Mouse (Mus musculus) hindbrain, postnatal 0 days (tissue): ENCODE measurements around the gene Bpifa5. TPM values are rescaled to one million over a fixed set of nuclear protein-coding genes. Genes with fewer than 3 reads are reported as not detected.

ENCODE experiments used
- ATAC-seq: fragments of 200-750 bp; cut with Nextera tagmentation; 2 replicates; pipeline ENCODE4 v1.8.0; 2017; ENCODE audit warnings: mild to moderate bottlenecking, moderate TSS enrichment, moderate library complexity
- DNase-seq: peaks from one replicate; pipeline ENCODE4 v3.0.0-alpha.2; 2015; ENCODE audit warnings: low spot score
- H3K27ac ChIP-seq: fragments of 300-500 bp; sonication (generic); 2 replicates; pipeline ENCODE4 v1.5.1; 2014; ENCODE audit warnings: mild to moderate bottlenecking
- H3K27me3 ChIP-seq: fragments of 300-500 bp; sonication (generic); 2 replicates; pipeline ENCODE4 v1.6.1; 2014; ENCODE audit warnings: low read length, mixed read lengths; ENCODE audit not compliant: insufficient read depth
- H3K36me3 ChIP-seq: fragments of 300-500 bp; sonication (generic); 2 replicates; pipeline ENCODE4 v1.6.1; 2014; ENCODE audit warnings: low read length, mixed read lengths; ENCODE audit not compliant: insufficient read depth
- H3K4me1 ChIP-seq: fragments of 300-500 bp; sonication (generic); 2 replicates; pipeline ENCODE4 v1.6.1; 2014; ENCODE audit warnings: antibody characterized with exemption, low read length, mixed read lengths; ENCODE audit not compliant: insufficient read depth
- H3K4me2 ChIP-seq: fragments of 300-500 bp; sonication (generic); 2 replicates; pipeline ENCODE4 v1.6.1; 2014; ENCODE audit warnings: low read depth, mild to moderate bottlenecking, low read length, moderate library complexity, mixed read lengths
- H3K4me3 ChIP-seq: fragments of 300-500 bp; sonication (generic); 2 replicates; pipeline ENCODE4 v1.5.1; 2014; ENCODE audit warnings: low read length
- H3K9ac ChIP-seq: fragments of 300-500 bp; sonication (generic); replicated peaks from 2 replicates; pipeline ENCODE4 v1.6.1; 2014; ENCODE audit warnings: mild to moderate bottlenecking, low read length, moderate library complexity, mixed read lengths
- H3K9me3 ChIP-seq: fragments of 300-500 bp; sonication (generic); 2 replicates; pipeline ENCODE4 v1.6.1; 2016; ENCODE audit warnings: low read length, mixed read lengths
- CTCF ChIP-seq: IDR thresholded peaks from 2 replicates; pipeline ENCODE4 v1.5.1; 2016; ENCODE audit warnings: antibody characterized with exemption, control low read depth, low read depth
- WGBS: fragments of 180-500 bp; shearing (Covaris S2); extraction: QIAGEN DNeasy Blood & Tissue Kit; methylation state at CpG from one replicate; pipeline ENCODE4 v1.1.7; 2014; 5-methylcytosine and 5-hydroxymethylcytosine counted together
- polyA plus RNA-seq: library from polyadenylated mRNA; unstranded; fragments of >200 nt; fragmentation: Nextera tagmentation; extraction: Ambion mirVana; gene quantifications from 2 replicates; pipeline ENCODE4 v1.2.1, GENCODE M21; 2015
- total RNA-seq: library from RNA; depleted of rRNA; stranded (reverse); fragments of >200 nt; gene quantifications from 2 replicates; pipeline ENCODE4 v1.2.3, GENCODE M21; 2014; rRNA removed

The Bpifa5 gene
- total RNA-seq (not detected in 2 replicates), polyA plus RNA-seq (0.16 TPM in 1 of 2 replicates, not detected in the other)

- 83% methylated on average over 8 of the region's 8 CpGs for WGBS
Measured at GRCm38 (mm10) chr2:154162307-154162706, at the start of gene Bpifa5. TSS of gene Bpifa5 (plus strand) at chr2:154162607.

GRCm38 (mm10) chr2:154117381-154117780, 45.0 kb upstream of the Bpifa5 start:
- WGBS = 89% methylated on average over 3 of the region's 3 CpGs
- Histone ChIP-seq H3K4me3 (no peak overlapping the region), H3K27ac (no peak overlapping the region), H3K9me3 (no peaks in the 10 kb centered on the region), H3K4me1 (no peaks in the 10 kb centered on the region), H3K4me2 (no peak overlapping the region), H3K27me3 (no peaks in the 10 kb centered on the region), H3K36me3 (no peaks in the 10 kb centered on the region), H3K9ac (no peak overlapping the region)
- no peak for ATAC-seq
- DNase-seq = no peak
- TF ChIP-seq CTCF = no peak

More at GRCm38 (mm10) chr2:154162307-154162706, at the start of gene Bpifa5:
- ATAC-seq = no peak
- H3K27ac ChIP-seq = no peak within 1 kb of the TSS
- no peaks in the 10 kb centered on the region for H3K4me1 ChIP-seq
- H3K9me3 ChIP-seq = 0 out of 2 replicates have a peak, but pooled peaks cover 5% of the 10 kb centered on the region
- no peak within 1 kb of the TSS for H3K4me3 ChIP-seq
- no peak for DNase-seq
- H3K9ac ChIP-seq = no peak within 1 kb of the TSS
- H3K36me3 ChIP-seq = no peaks in the 10 kb centered on the region
- no peak for TF ChIP-seq CTCF
- no peaks in the 10 kb centered on the region for H3K27me3 ChIP-seq
- H3K4me2 ChIP-seq = no peak within 1 kb of the TSS

GRCm38 (mm10) chr2:154130120-154130519, 32.3 kb upstream of the Bpifa5 start, which contains the start of gene Bpifa3:
TSS of gene Bpifa3 (plus strand) at chr2:154130336.
- Histone ChIP-seq H3K27me3 (no peaks in the 10 kb centered on the region), H3K27ac (no peak within 1 kb of the TSS), H3K36me3 (no peaks in the 10 kb centered on the region), H3K4me1 (no peaks in the 10 kb centered on the region), H3K4me2 (no peak within 1 kb of the TSS), H3K9me3 (no peaks in the 10 kb centered on the region), H3K4me3 (no peak within 1 kb of the TSS), H3K9ac (no peak within 1 kb of the TSS)
- no peak for TF ChIP-seq CTCF
- DNase-seq (no peak), ATAC-seq (no peak)
- 65% methylated on average over 2 of the region's 2 CpGs for WGBS

GRCm38 (mm10) chr2:154142580-154142979, 19.8 kb upstream of the Bpifa5 start, which contains the start of gene Bpifa1:
TSS of gene Bpifa1 (plus strand) at chr2:154142880.
- Histone ChIP-seq H3K4me2 (no peak within 1 kb of the TSS), H3K27ac (no peak within 1 kb of the TSS), H3K9me3 (no peaks in the 10 kb centered on the region), H3K36me3 (no peaks in the 10 kb centered on the region), H3K9ac (no peak within 1 kb of the TSS), H3K27me3 (no peaks in the 10 kb centered on the region), H3K4me3 (no peak within 1 kb of the TSS), H3K4me1 (no peaks in the 10 kb centered on the region)
- TF ChIP-seq CTCF = no peak
- 79% methylated on average over 4 of the region's 4 CpGs for WGBS
- ATAC-seq (no peak), DNase-seq (no peak)

GRCm38 (mm10) chr2:154143735-154144134, 18.7 kb upstream of the Bpifa5 start:
- no peaks in the 10 kb centered on the region for H3K36me3 ChIP-seq
- H3K9ac ChIP-seq = no peak overlapping the region
- no peaks in the 10 kb centered on the region for H3K4me1 ChIP-seq
- peak; percentile 66 for ATAC-seq
- no peaks in the 10 kb centered on the region for H3K27me3 ChIP-seq
- no peak overlapping the region for H3K4me3 ChIP-seq
- no peak overlapping the region for H3K4me2 ChIP-seq
- no peak overlapping the region for H3K27ac ChIP-seq
- DNase-seq = peak; percentile 68
- no peak for TF ChIP-seq CTCF
- WGBS = 32% methylated on average over 3 of the region's 3 CpGs
- no peaks in the 10 kb centered on the region for H3K9me3 ChIP-seq

GRCm38 (mm10) chr2:154147496-154147895, 14.9 kb upstream of the Bpifa5 start:
- no peak for TF ChIP-seq CTCF
- Histone ChIP-seq H3K4me3 (no peak overlapping the region), H3K9ac (no peak overlapping the region), H3K4me1 (no peaks in the 10 kb centered on the region), H3K4me2 (no peak overlapping the region), H3K36me3 (no peaks in the 10 kb centered on the region), H3K27ac (no peak overlapping the region), H3K27me3 (no peaks in the 10 kb centered on the region), H3K9me3 (no peaks in the 10 kb centered on the region)
- no peak for ATAC-seq
- DNase-seq = no peak
- WGBS = 84% methylated on average over 4 of the region's 4 CpGs

GRCm38 (mm10) chr2:154158433-154158832, 4.0 kb upstream of the Bpifa5 start:
- H3K27ac ChIP-seq = no peak overlapping the region
- no peak overlapping the region for H3K4me2 ChIP-seq
- DNase-seq (peak; percentile 56), ATAC-seq (no peak)
- H3K9ac ChIP-seq = no peak overlapping the region
- H3K9me3 ChIP-seq = 0 out of 2 replicates have a peak, but pooled peaks cover 5% of the 10 kb centered on the region
- H3K36me3 ChIP-seq = no peaks in the 10 kb centered on the region
- TF ChIP-seq CTCF = peak; percentile 70
- H3K4me3 ChIP-seq = no peak overlapping the region
- 41% methylated on average over 3 of the region's 3 CpGs for WGBS
- H3K27me3 ChIP-seq = no peaks in the 10 kb centered on the region
- no peaks in the 10 kb centered on the region for H3K4me1 ChIP-seq
